Mouse (Mus musculus) heart, embryonic 11.5 days (tissue): ENCODE measurements at regions not wholly inside any gene's neighbourhood (a gene's known extent, or its start where the extent isn't known, plus 50 kb on each side); places are given as distances from the start of the nearest gene placed in this dataset.

Experiments used
- ATAC-seq: fragments of 200-750 bp; cut with Nextera tagmentation; replicated peaks from 2 replicates; pipeline ENCODE4 v1.8.0; 2017; ENCODE audit warnings: moderate library complexity; ENCODE audit not compliant: insufficient number of reproducible peaks, low FRiP score, low TSS enrichment
- H3K27ac ChIP-seq: fragments of 300-500 bp; sonication (generic); 2 replicates; pipeline ENCODE4 v1.5.1; 2014; ENCODE audit warnings: mild to moderate bottlenecking, low read depth, low read length
- H3K27me3 ChIP-seq: fragments of 300-500 bp; sonication (generic); 2 replicates; pipeline ENCODE4 v1.6.1; 2014; ENCODE audit warnings: mild to moderate bottlenecking, low read length, mixed read lengths; ENCODE audit not compliant: control insufficient read depth, insufficient read depth
- H3K36me3 ChIP-seq: fragments of 300-500 bp; sonication (generic); 2 replicates; pipeline ENCODE4 v1.6.1; 2014; ENCODE audit warnings: mild to moderate bottlenecking, low read length, moderate library complexity, mixed read lengths; ENCODE audit not compliant: control insufficient read depth, insufficient read depth
- H3K4me1 ChIP-seq: fragments of 300-500 bp; sonication (generic); 2 replicates; pipeline ENCODE4 v1.6.1; 2014; ENCODE audit warnings: low read length; ENCODE audit not compliant: control insufficient read depth, insufficient read depth
- H3K4me2 ChIP-seq: fragments of 300-500 bp; sonication (generic); 2 replicates; pipeline ENCODE4 v1.6.1; 2014; ENCODE audit warnings: mild to moderate bottlenecking, moderate library complexity
- H3K4me3 ChIP-seq: fragments of 300-500 bp; sonication (generic); 2 replicates; pipeline ENCODE4 v1.5.1; 2014; ENCODE audit warnings: low read depth, low read length
- H3K9ac ChIP-seq: fragments of 300-500 bp; sonication (generic); 2 replicates; pipeline ENCODE4 v1.6.1; 2014; ENCODE audit warnings: mild to moderate bottlenecking, low read depth, low read length, moderate library complexity
- H3K9me3 ChIP-seq: fragments of 300-500 bp; sonication (generic); replicated peaks from 2 replicates; pipeline ENCODE4 v1.6.1; 2016; ENCODE audit warnings: low read length; ENCODE audit not compliant: control insufficient read depth
- WGBS: fragments of 180-500 bp; shearing (Covaris S2); extraction: QIAGEN DNeasy Blood & Tissue Kit; methylation state at CpG from one replicate; pipeline ENCODE4 v1.1.7; 2014; ENCODE audit not compliant: insufficient replicate concordance; 5-methylcytosine and 5-hydroxymethylcytosine counted together

GRCm38 (mm10) chr2:10736696-10737457 lies 366.6 kb downstream of the Sfmbt2 start:
- Histone ChIP-seq H3K9ac (no peak overlapping the region), H3K9me3 (no peaks in the 10 kb centered on the region), H3K4me1 (no peaks in the 10 kb centered on the region), H3K4me3 (no peak overlapping the region), H3K4me2 (no peak overlapping the region), H3K27me3 (no peaks in the 10 kb centered on the region), H3K36me3 (no peaks in the 10 kb centered on the region), H3K27ac (no peak overlapping the region)
- no peak for ATAC-seq
- WGBS, result 68% methylated on average over 13 of the region's 13 CpGs

- WGBS, result 76% methylated on average over 9 of the region's 9 CpGs
- Histone ChIP-seq H3K4me1 (no peaks in the 10 kb centered on the region), H3K4me2 (no peak overlapping the region), H3K4me3 (no peak overlapping the region), H3K9ac (no peak overlapping the region), H3K27me3 (no peaks in the 10 kb centered on the region), H3K36me3 (no peaks in the 10 kb centered on the region), H3K27ac (no peak overlapping the region), H3K9me3 (no peaks in the 10 kb centered on the region)
- no peak for ATAC-seq
These were observed 367.1 kb downstream of the Sfmbt2 start for GRCm38 (mm10) chr2:10737458-10737775.

- Histone ChIP-seq H3K4me2 (no peak overlapping the region), H3K4me3 (no peak overlapping the region), H3K9ac (no peak overlapping the region), H3K9me3 (no peaks in the 10 kb centered on the region), H3K27ac (no peak overlapping the region), H3K36me3 (no peaks in the 10 kb centered on the region), H3K27me3 (no peaks in the 10 kb centered on the region), H3K4me1 (no peaks in the 10 kb centered on the region)
- ATAC-seq, result no peak
- WGBS, result 83% methylated on average over 7 of the region's 7 CpGs
These were observed 374.8 kb downstream of the Sfmbt2 start for GRCm38 (mm10) chr2:10745127-10745526.

DNA sequence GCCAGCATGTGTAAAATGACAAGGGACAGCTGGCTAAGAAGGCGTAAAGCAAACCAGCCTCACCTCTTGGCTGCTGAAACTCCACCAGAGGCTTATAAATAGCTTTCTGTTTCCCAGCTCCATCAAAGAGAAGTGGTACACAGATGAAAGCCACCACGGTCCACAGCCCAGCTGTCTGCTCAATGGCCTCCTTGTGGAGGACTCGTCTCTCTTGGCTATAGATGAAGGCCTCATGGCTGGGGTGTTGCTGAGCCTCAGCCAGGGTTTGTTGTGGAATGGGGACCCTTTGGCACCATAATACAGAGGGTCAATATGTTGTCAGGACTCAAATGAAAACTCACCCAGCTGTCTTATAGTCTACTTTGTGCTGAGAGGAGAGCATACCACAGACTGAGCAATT lies 385.1 kb downstream of the Sfmbt2 start:
- H3K27ac ChIP-seq, result no peak overlapping the region
- 0 out of 2 replicates have a peak, but pooled peaks have one; percentile 42 for ATAC-seq
- 35% methylated on average over 3 of the region's 3 CpGs for WGBS
- H3K4me3 ChIP-seq, result no peak overlapping the region
- no peaks in the 10 kb centered on the region for H3K36me3 ChIP-seq
- no peaks in the 10 kb centered on the region for H3K27me3 ChIP-seq
- H3K4me1 ChIP-seq, result 0 out of 2 replicates have a peak, but pooled peaks cover 3% of the 10 kb centered on the region
- H3K9ac ChIP-seq, result no peak overlapping the region
- H3K4me2 ChIP-seq, result no peak overlapping the region
- H3K9me3 ChIP-seq, result no peaks in the 10 kb centered on the region

GRCm38 (mm10) chr2:10757202-10757840 lies 387.0 kb downstream of the Sfmbt2 start:
- Histone ChIP-seq H3K36me3 (no peaks in the 10 kb centered on the region), H3K27me3 (no peaks in the 10 kb centered on the region), H3K4me3 (no peak overlapping the region), H3K27ac (no peak overlapping the region), H3K9me3 (no peaks in the 10 kb centered on the region), H3K4me1 (0 out of 2 replicates have a peak, but pooled peaks cover 3% of the 10 kb centered on the region), H3K4me2 (no peak overlapping the region), H3K9ac (no peak overlapping the region)
- no peak for ATAC-seq
- WGBS, result 52% methylated on average over 8 of the region's 8 CpGs

DNA sequence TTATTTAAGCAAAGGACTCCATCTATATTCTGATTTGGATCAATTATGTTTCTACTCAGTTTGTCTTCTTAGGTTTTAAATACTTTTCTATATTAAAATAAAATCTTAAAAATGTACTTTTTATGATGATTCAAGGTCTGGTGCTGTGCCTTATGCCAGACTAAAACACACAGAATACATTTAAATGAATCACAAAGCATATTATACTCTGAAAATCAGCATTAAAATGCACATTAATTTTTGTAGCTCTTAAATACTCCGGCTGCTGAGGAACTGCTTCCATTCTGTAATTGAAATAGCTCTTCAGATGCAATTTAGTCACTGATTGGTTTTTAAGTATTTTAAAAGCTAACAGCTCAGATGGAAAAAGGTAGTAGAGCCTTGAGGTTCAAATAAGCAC lies 387.6 kb downstream of the Sfmbt2 start:
- Histone ChIP-seq H3K9me3 (no peaks in the 10 kb centered on the region), H3K4me3 (no peak overlapping the region), H3K4me2 (no peak overlapping the region)

DNA sequence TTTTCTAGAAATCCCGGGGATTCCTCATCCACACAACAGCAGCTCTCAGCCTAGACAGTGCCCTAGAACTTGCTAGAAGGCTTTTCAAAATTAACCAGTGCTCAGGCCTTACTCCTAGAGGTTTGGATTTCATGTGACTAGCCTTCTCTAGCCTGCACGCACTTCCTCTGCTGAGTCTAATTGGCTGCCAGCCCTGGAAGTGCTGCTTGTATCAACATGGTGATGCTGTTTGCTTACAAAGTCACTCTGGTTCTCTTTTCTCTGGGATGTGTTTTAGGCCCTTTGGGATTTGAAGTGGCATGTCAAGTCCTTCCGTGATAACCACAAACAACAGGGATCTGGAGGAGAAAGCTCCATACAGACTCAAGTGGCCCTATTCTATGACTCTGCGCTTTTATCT lies 391.9 kb downstream of the Sfmbt2 start:
- H3K4me1 ChIP-seq, result no peaks in the 10 kb centered on the region
- no peaks in the 10 kb centered on the region for H3K27me3 ChIP-seq
- H3K9me3 ChIP-seq, result no peaks in the 10 kb centered on the region
- no peak overlapping the region for H3K27ac ChIP-seq
- no peak overlapping the region for H3K9ac ChIP-seq
- 53% methylated on average over 4 of the region's 4 CpGs for WGBS
- H3K4me2 ChIP-seq, result no peak overlapping the region
- no peaks in the 10 kb centered on the region for H3K36me3 ChIP-seq
- ATAC-seq, result no peak
- H3K4me3 ChIP-seq, result no peak overlapping the region

More for the DNA sequence above, 387.6 kb downstream of the Sfmbt2 start:
- H3K27ac ChIP-seq, result no peak overlapping the region
- ATAC-seq, result no peak
- H3K27me3 ChIP-seq, result no peaks in the 10 kb centered on the region
- 86% methylated on average over 1 of the region's 1 CpGs for WGBS
- H3K9ac ChIP-seq, result no peak overlapping the region
- H3K4me1 ChIP-seq, result 0 out of 2 replicates have a peak, but pooled peaks cover 3% of the 10 kb centered on the region
- H3K36me3 ChIP-seq, result no peaks in the 10 kb centered on the region

DNA sequence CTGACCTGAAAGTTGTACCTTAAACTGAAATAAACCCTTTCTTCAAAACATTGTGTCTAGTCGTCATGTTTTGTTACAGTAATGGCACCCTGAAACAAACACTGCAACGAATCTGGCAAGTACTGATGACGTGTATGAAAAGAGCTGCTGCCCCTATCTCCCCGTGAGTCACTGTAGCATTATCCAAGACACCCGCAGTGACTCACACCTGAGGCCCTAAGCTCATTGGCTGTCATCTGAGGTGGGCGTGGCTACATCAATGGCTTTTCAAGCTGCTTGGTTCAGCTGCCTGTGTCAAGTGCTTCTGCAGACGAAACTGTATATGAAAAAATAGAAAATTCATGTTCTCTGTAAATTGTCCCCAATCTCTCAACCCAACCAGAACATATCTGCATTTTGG lies 388.8 kb upstream of the Prkcq start:
- H3K4me1 ChIP-seq, result no peaks in the 10 kb centered on the region
- no peaks in the 10 kb centered on the region for H3K9me3 ChIP-seq
- no peak for ATAC-seq
- H3K4me2 ChIP-seq, result no peak overlapping the region
- 0 out of 2 replicates have a peak, but pooled peaks cover 2% of the 10 kb centered on the region for H3K27me3 ChIP-seq
- H3K36me3 ChIP-seq, result no peaks in the 10 kb centered on the region
- WGBS, result 47% methylated on average over 7 of the region's 7 CpGs
- H3K27ac ChIP-seq, result no peak overlapping the region
- no peak overlapping the region for H3K4me3 ChIP-seq
- H3K9ac ChIP-seq, result no peak overlapping the region

GRCm38 (mm10) chr2:10783594-10783993 lies 388.3 kb upstream of the Prkcq start:
- ATAC-seq, result no peak
- 70% methylated on average over 6 of the region's 6 CpGs for WGBS
- Histone ChIP-seq H3K36me3 (no peaks in the 10 kb centered on the region), H3K4me2 (no peak overlapping the region), H3K27me3 (0 out of 2 replicates have a peak, but pooled peaks cover 2% of the 10 kb centered on the region), H3K4me3 (no peak overlapping the region), H3K27ac (no peak overlapping the region), H3K9me3 (no peaks in the 10 kb centered on the region), H3K9ac (no peak overlapping the region), H3K4me1 (no peaks in the 10 kb centered on the region)
